Mouse (Mus musculus) bone marrow macrophage, adult 2 months (primary cell): ENCODE results near the gene Wsb2.

Experiments used
- CTCF ChIP-seq: IDR thresholded peaks from 2 replicates; pipeline ENCODE4 v1.5.1; 2012; ENCODE audit warnings: low read depth, mild to moderate bottlenecking, low read length, moderate library complexity
- POLR2A ChIP-seq: IDR thresholded peaks from 2 replicates; pipeline ENCODE4 v1.6.1; 2012; ENCODE audit warnings: mild to moderate bottlenecking, low read depth, low read length, borderline replicate concordance

DNA sequence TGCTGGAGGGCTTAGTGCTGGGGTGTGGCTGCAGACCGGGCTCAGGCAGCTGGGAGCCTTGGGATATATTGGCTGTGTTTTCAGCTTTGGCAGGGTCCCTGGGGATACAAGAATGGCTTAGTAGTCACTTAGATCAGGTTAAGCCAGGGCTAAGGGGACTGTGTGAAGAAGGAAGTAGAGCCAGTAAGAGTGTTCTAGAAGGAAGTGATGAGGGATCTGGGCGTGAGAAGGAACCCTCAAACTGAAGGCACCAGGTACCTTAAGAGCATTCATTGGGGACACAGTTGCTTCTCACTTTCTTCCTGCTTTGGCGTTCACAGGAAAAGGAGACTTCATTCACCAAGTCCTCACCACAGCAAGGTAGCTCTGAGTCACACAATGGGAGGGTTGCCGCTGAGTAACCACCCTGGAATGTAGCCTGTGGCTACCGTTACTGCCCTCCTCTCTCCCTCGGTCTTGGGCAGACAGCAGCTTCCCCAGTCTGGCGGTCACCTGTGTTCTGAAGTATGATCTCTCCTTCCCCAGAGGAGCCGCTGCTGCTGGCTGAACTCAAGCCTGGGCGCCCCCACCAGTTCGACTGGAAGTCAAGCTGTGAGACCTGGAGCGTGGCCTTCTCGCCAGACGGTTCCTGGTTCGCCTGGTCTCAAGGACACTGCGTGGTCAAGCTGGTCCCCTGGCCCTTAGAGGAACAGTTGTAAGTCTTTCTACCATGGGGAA lies 6.1 kb downstream of the Wsb2 start:
- TF ChIP-seq POLR2A, result no peak
- no peak for TF ChIP-seq CTCF
